Mouse (Mus musculus) brown adipose tissue, adult 24 weeks (tissue): ENCODE measurements around the gene Tsc2. TPM values are rescaled to one million over a fixed set of nuclear protein-coding genes. Genes with fewer than 3 reads are reported as not detected.

Source experiments
- H3K27ac ChIP-seq: fragments of 200-500 bp; replicated peaks from 2 replicates; pipeline ENCODE4 v1.5.1; 2012; ENCODE audit warnings: low read depth, mild to moderate bottlenecking, low read length
- H3K4me1 ChIP-seq: fragments of 200-500 bp; 2 replicates; pipeline ENCODE4 v1.6.1; 2012; ENCODE audit warnings: low read length, mixed read lengths; ENCODE audit not compliant: control insufficient read depth, insufficient read depth, insufficient read length
- H3K4me3 ChIP-seq: fragments of 200-500 bp; 2 replicates; pipeline ENCODE4 v1.5.1; 2012; ENCODE audit warnings: low read depth, mild to moderate bottlenecking, low read length, moderate library complexity; ENCODE audit not compliant: insufficient read depth
- polyA plus RNA-seq: library from polyadenylated mRNA; stranded (reverse); fragments of >200 nt; gene quantifications from 2 replicates; pipeline ENCODE4 v1.2.4, GENCODE M21; 2012; ENCODE audit not compliant: missing spikeins, insufficient read depth, insufficient read length

Tsc2 gene
- polyA plus RNA-seq, 1 experiment = 69.2 TPM

DNA sequence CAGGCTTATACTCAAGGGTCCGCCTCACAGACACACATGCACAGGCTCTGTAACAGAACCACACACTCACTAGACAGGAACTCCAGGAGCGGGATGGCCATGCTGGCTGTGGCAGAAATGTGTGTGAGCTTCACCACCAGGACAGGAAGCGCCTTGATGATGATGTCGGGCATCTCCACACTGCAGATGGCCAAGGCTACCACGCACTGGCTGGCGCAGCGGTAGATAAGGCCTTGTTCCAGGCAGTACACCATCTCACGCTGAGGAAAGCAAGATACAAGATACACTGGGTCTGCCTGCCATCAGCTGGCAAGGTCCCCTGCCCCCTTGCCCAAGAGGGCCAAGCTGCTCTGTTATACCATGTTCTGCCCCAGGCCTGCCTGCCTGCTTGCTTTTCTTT lies 23.6 kb downstream of the Tsc2 start:
- Histone ChIP-seq H3K4me3 (no peak overlapping the region), H3K4me1 (no peaks in the 10 kb centered on the region), H3K27ac (no peak overlapping the region)

DNA sequence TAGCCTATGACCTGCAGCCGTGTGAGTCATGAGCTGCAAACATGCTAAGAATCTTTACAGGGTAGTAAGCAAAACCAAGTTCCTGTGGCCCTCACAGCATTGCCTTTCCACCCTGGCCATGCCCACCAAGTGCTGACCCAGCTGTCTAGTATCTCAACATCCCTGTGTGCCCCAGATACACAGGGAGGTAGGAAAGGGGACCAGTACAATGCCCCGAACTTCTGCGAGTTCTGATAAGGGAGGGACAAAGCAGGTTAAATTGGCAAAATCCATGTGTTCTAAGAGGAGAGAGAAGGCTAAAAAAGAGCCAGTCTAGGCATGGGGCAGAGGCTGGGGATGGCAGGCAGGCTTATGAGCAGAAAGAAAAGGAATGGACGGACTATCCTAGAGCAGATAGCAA lies 24.1 kb downstream of the Tsc2 start:
- no peak overlapping the region for H3K27ac ChIP-seq
- no peak overlapping the region for H3K4me3 ChIP-seq
- no peaks in the 10 kb centered on the region for H3K4me1 ChIP-seq

DNA sequence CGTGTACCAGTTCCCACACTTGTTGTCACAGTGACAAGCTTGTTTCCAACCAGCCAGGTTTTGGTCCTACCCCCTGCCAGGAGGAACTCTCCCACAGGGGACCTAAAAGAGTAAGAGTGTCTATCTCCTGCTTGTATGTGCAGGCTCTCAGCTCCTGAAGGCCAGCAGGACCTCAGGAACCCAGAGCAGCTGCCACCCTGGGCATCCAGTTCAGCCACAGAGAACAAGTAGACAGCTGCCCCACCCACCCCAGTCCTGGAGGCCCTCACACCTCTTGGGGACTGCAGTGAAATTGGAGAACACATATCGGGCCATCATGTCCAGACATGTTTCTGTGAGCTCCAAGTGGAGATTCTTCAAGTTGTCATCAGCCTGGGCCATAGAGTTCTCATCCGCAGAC lies 27.9 kb downstream of the Tsc2 start:
- Histone ChIP-seq H3K4me3 (no peak overlapping the region), H3K27ac (no peak overlapping the region), H3K4me1 (no peaks in the 10 kb centered on the region)

DNA sequence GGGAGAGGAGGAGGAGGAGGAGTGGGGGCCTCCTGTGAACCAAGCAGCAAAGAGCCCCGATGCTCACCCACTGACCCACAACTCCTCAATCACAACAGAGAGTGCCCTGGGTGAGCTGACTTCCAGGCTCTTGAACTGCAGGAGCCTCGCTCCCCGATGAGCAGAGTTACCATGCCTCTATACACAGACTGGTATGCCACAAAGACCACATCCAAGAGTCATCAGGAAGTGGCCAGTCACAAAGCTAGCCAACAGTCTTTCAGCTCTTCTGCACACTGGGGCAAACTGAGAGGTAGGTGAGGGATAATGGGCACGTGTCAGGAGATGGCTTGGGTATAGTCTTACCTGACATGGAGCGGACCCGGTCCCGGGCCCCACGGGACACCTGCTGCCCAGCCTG lies 28.5 kb downstream of the Tsc2 start:
- Histone ChIP-seq H3K4me3 (no peak overlapping the region), H3K27ac (no peak overlapping the region), H3K4me1 (no peaks in the 10 kb centered on the region)

DNA sequence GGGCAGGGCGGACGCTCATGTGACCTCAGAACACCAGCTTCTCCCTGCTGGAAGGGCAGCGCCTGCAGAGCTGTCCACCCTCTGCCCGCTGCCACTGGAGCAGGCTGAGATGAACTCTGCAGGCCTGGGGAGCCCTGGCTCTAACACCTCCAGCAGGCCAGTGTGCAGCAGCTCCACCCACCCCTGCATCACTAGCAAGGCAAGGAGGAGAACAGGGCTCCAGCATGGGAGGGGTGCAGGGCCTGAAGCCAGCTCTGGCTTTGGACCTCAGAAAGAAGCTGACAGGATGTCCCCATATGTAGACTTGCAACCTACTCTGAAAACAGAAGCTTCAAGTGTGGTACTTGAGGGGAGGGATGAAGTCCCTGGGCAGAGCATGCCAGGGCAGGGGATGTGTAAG lies 31.9 kb downstream of the Tsc2 start:
- no peak overlapping the region for H3K4me3 ChIP-seq
- no peaks in the 10 kb centered on the region for H3K4me1 ChIP-seq
- H3K27ac ChIP-seq = no peak overlapping the region

DNA sequence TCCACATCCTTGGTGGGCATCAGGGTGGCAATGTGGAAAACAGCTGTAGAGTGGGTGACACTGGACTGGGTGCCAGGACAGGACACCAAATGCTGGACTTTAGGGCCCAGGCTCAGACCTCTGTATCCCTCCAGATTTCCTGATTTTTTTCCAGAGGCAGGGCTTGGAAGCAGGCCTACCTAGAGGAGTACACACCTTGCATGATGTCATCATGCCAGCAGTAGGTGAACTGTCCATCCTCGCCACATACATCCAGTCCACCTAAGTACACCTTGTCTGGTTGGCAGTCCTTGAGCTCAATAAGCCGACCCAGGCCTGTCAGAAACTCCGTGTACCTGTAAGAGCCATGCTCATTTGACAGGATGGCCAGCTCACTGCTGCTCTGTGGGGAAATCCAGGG lies 34.4 kb downstream of the Tsc2 start:
- Histone ChIP-seq H3K4me3 (no peak overlapping the region), H3K4me1 (no peaks in the 10 kb centered on the region), H3K27ac (no peak overlapping the region)

DNA sequence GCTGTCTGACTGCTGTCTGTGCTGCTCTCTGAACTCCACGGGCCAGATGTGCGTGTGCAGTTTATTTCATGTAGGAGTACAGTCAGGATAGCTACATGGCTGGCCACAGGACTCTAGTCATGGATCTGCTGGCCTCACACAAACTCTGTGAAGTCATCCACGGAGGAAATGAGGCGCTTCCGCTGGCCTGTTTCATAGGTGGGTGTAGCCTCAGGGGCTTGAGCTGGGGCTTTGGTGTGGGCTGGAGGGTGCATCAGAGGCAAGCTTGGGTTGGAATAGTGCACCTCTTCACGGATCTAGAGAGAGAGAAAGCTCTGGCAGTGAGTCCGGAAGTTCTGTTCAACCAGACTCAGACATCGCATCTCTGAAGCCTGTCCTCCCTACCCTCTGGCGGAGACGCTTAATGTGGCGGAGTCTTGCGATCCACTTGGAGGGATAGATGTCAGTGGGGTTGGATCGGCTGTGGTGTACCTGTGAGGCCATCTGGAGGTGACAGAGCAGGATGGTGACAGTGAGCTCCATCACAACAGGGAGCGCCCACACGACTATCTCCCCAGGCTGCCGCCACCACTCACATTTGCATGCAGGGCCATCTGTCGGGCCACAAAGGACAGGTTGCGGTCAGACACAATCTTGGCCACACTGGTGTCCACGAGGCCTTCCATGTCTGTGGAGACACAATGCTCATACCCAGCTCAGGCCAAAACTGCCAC lies 35.8 kb downstream of the Tsc2 start:
- no peak overlapping the region for H3K27ac ChIP-seq
- H3K4me3 ChIP-seq = no peak overlapping the region
- no peaks in the 10 kb centered on the region for H3K4me1 ChIP-seq

DNA sequence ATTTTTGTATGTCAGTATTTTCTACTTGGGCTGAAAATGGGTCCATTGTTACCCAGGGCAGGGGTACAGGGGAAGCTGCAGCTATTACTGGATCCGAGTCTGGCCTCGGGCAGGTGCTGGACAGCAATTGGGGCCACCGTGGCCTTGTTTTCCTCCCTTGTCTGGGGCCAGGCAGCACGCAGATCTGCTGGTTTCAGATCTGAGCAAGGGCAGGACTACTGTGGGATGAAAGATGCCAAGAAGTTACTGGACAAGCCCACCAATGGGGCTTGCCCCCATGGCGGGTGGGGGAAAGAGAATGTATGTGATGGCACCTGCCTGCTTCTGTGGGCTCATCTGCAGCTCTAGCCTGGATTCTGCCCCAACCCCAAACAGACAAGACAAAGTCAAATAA lies 36.4 kb downstream of the Tsc2 start:
- no peaks in the 10 kb centered on the region for H3K4me1 ChIP-seq
- no peak overlapping the region for H3K27ac ChIP-seq

DNA sequence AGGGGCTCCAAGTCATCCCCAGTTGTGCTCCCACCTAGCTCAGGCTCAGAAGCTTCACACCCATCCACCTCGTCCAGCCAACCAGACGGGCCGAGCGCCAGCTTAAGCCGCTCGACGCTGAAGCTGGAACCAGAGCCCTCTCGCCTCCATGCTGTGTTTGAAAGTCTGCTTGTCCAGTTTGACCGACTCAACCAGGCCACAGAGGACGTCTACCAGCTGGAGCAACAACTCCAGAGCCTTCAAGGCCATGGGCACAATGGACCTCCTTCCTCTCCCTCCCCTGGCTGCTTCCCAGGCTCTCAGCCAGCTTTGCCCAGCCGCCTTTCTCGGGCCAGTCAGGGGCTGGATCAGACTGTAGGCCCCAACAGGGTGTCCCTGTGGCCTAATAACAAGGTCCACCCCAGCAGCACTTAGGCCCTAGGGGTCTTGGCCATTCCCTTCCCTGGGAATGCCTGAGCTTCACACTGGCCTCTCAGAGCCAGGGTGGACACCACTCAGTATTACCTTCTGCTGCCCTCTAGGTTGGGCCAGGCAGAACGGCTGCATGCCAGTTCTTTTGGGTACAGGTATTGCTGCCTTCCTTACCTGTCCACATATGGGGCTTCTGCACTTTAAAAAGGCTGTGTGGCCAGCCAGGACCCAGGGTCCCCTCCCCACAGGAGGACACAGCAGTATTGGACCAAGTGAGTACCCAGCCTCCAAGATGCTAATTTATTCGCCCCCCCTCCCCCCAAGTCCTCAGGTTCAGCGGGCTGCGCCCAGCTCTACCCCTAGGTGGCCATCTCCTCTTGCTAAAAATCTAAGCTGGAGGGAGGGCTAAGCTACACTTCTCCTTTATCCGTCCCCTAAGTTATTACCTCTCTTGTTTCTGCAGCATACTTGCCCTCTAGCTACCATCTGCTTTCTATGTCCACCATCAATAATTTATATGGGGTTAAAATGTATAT lies 37.0 kb downstream of the Tsc2 start:
- no peak overlapping the region for H3K4me3 ChIP-seq
- H3K4me1 ChIP-seq = no peaks in the 10 kb centered on the region
- no peak overlapping the region for H3K27ac ChIP-seq

More for the DNA sequence above, 36.4 kb downstream of the Tsc2 start:
- no peak overlapping the region for H3K4me3 ChIP-seq

DNA sequence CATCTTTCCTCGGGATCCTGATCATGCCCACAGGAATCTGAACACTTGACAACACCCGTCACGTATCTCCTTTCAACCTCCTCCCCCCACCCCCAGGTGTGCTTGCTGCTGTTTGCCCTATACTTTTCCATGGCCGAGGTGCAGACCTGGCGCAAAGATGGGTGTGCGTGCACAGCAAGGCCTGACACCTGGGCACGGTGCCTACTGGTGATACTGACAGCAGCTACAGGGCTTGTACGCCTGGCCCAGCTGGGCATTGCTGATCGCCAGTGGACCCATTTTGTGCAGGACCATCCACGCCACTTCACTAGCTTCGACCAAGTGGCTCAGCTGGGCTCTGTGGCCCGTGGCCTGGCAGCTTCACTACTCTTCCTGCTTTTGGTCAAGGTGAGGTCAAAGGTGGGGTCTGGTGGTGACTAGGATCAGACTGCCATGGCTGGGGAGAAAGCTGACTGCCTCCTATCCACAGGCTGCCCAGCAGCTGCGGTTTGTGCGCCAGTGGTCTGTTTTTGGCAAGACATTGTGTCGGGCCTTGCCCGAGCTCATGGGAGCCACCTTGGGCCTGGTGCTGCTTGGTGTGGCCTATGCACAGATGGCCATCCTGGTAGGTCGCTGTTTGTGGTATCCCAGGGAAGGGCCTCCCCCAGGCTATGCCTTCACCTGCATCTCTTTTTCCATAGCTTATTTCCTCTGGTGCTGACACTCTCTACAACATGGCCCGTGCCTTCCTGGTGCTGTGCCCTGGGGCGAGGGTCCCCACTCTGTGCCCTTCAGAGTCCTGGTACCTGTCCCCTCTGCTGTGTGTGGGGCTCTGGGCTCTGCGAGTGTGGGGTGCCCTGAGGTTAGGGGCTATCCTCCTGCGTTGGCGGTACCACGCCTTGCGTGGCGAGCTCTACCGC lies 38.2 kb downstream of the Tsc2 start:
- Histone ChIP-seq H3K4me3 (no peak overlapping the region), H3K27ac (no peak overlapping the region), H3K4me1 (no peaks in the 10 kb centered on the region)

DNA sequence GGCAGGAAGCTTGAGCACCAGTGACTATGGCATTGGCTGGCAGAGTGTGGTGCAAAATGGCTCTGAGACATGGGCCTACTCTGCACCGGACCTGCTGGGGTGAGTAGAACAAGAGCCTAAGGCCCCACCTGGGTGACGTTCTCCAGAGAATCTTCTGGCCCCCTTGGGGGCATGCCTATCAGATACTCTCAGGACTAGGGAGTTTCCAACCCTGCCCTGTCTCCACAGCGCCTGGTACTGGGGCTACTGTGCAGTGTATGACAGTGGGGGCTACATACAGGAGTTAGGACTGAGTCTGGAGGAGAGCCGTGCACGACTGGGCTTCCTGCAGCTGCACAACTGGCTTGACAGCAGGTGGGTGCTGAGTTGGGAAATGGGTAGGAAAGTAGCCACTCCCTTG lies 39.2 kb downstream of the Tsc2 start:
- Histone ChIP-seq H3K27ac (no peak overlapping the region), H3K4me3 (no peak overlapping the region), H3K4me1 (no peaks in the 10 kb centered on the region)

DNA sequence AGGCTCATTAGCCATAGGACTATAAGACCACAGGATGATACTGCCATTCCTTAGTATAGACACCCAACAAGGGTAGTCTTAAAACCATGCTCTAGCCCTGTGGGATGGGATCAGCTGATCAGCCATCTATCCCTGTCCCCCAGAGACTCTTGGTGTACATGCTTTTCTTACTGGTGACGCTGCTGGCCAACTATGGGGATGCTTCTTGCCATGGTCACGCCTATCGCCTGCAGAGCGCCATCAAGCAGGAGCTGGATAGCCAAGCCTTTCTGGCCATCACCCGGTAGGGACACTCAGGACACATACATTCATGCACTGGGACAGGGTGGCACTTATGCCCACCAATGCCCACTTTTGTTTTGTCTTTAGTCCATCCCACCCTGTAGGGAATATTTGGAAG lies 40.7 kb downstream of the Tsc2 start:
- H3K4me1 ChIP-seq = no peaks in the 10 kb centered on the region
- no peak overlapping the region for H3K4me3 ChIP-seq
- no peak overlapping the region for H3K27ac ChIP-seq

DNA sequence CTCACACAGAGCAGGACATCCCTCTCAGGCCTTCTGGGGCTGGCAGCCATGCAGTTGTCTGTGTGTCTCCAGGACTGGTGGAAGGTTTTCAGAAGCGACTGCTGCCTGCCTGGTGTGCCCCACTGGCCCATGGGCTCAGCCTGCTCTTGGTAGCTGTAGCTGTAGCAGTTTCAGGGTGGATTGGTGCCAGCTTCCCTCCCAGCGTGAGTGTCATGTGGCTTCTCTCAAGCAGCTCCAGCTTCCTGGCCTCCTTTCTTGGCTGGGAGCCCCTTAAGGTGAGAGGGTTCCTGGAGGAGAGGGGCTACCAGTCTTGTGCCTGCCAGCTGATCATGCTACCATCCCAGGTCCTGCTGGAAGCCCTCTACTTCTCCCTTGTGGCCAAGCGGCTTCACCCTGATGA lies 41.5 kb downstream of the Tsc2 start:
- Histone ChIP-seq H3K27ac (no peak overlapping the region), H3K4me3 (no peak overlapping the region), H3K4me1 (no peaks in the 10 kb centered on the region)

DNA sequence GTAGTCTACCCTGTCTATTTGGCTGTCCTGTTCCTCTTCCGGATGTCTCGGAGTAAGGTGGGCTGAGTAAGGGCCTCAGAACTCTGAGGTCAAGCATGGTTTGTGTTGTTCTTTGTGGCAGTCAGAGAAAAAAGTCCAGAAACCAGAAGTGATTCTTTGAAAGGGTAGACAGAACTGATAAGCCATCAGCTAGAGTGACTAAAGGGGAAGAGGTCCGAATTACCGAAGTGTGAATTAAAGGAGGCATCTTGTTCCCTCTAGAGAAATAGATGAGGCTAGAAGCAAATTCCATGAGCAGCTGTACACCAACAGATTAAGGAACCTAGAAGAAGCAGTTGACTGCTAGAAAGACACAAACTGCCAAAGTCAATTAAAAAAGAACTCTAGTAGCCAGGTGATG lies 45.9 kb downstream of the Tsc2 start:
- no peak overlapping the region for H3K27ac ChIP-seq
- peaks cover 3% of the 10 kb centered on the region; the same call in 1 of the 2 replicates for H3K4me1 ChIP-seq
- H3K4me3 ChIP-seq = no peak overlapping the region

DNA sequence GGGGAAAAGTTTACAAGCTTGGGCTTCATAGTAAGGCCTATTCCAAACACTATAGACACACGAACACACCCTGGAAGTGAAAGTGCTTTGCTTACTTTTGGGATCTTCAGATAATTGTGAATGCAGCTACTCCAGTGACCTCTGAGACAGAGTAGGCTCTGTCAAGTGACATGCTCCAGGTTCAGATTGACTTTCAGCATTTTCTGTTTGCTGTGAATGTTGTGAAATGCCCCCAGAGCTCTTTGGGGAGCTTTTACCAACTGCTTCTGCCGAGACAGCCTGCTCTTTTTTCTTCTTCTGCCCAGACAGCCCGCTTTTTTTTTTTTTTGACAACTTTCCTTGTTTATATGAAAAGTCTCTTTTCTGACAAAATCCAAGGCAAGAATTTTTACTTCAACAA lies 47.9 kb downstream of the Tsc2 start:
- Histone ChIP-seq H3K4me1 (peaks cover 3% of the 10 kb centered on the region; the same call in 1 of the 2 replicates), H3K27ac (peak overlapping the region; percentile 59), H3K4me3 (no peak overlapping the region)
